Mouse (Mus musculus) CH12.LX (cell line): Measurements from ENCODE around the gene Aff2. TPM values are rescaled to one million over a fixed set of nuclear protein-coding genes. Genes with fewer than 3 reads are reported as not detected.

ENCODE experiments used
- DNase-seq: peaks from one replicate; pipeline ENCODE4 v3.0.0-alpha.2; 2013; ENCODE audit errors: extremely low read depth
- H3K27ac ChIP-seq: 2 replicates; pipeline ENCODE4 v1.5.1; 2012; ENCODE audit warnings: low read depth, mild to moderate bottlenecking, control low read depth, moderate library complexity; ENCODE audit not compliant: insufficient read depth
- H3K27me3 ChIP-seq: replicated peaks from 2 replicates; pipeline ENCODE3; 2012; ENCODE audit warnings: inconsistent platforms
- H3K36me3 ChIP-seq, 2 experiments: replicated peaks in 1 of 2; 2 replicates each; pipeline versions ENCODE3 to v1.6.1; 2012; ENCODE audit warnings: inconsistent platforms in 1 of 2, low read length in 1 of 2, mild to moderate bottlenecking in 1 of 2, mixed read lengths in 1 of 2, moderate library complexity in 1 of 2; ENCODE audit not compliant: control insufficient read depth in 1 of 2, insufficient read depth in 1 of 2
- H3K4me1 ChIP-seq, 2 experiments: 2 replicates each; pipeline ENCODE4 v1.6.1; 2012; ENCODE audit warnings: inconsistent platforms in 1 of 2, moderate library complexity in 1 of 2; ENCODE audit not compliant: insufficient read depth in 2 of 2, control insufficient read depth in 1 of 2
- H3K4me2 ChIP-seq: 2 replicates; pipeline ENCODE4 v1.6.1; 2012; ENCODE audit warnings: low read depth, mild to moderate bottlenecking, control low read depth; ENCODE audit not compliant: poor library complexity, insufficient read depth, severe bottlenecking
- H3K4me3 ChIP-seq, 3 experiments: fragments of 150-350 bp in 1 of 3; sonication (generic) in 1 of 3; replicated peaks in 1 of 3; 2 replicates each; pipeline versions ENCODE3 to v1.5.1; 2011 to 2012; ENCODE audit warnings: low read depth in 2 of 3, low read length in 2 of 3, mild to moderate bottlenecking in 2 of 3, moderate library complexity in 2 of 3, control low read depth in 1 of 3, improper control_type of control experiment in 1 of 3, inconsistent platforms in 1 of 3, mixed read lengths in 1 of 3; ENCODE audit not compliant: poor library complexity in 1 of 3
- H3K79me2 ChIP-seq: replicated peaks from 2 replicates; pipeline ENCODE4 v1.6.1; 2012; ENCODE audit warnings: mild to moderate bottlenecking, moderate library complexity; ENCODE audit not compliant: control insufficient read depth, poor library complexity, insufficient read depth, severe bottlenecking; ENCODE audit errors: extremely low read depth
- H3K9ac ChIP-seq: 2 replicates; pipeline ENCODE4 v1.6.1; 2012; ENCODE audit warnings: low read depth, mild to moderate bottlenecking, control low read depth, moderate library complexity; ENCODE audit not compliant: insufficient read depth
- H3K9me3 ChIP-seq: replicated peaks from 2 replicates; pipeline ENCODE3; 2012; ENCODE audit warnings: low read length, inconsistent platforms, mixed read lengths
- BHLHE40 ChIP-seq: IDR thresholded peaks from 2 replicates; pipeline ENCODE4 v1.6.1; 2011; ENCODE audit warnings: mild to moderate bottlenecking, low read depth, low read length, improper control_type of control experiment
- CHD2 ChIP-seq: IDR thresholded peaks from 2 replicates; pipeline ENCODE4 v1.6.1; 2011; ENCODE audit warnings: low read length, improper control_type of control experiment
- CTCF ChIP-seq, 2 experiments: IDR thresholded peaks in 1 of 2; conservative IDR thresholded peaks in 1 of 2; 2 replicates each; pipeline ENCODE4 v1.5.1; 2011 to 2012; ENCODE audit warnings: low read depth in 2 of 2, low read length in 2 of 2, improper control_type of control experiment in 1 of 2, inconsistent platforms in 1 of 2, mild to moderate bottlenecking in 1 of 2, moderate library complexity in 1 of 2
- E2F4 ChIP-seq: IDR thresholded peaks from 2 replicates; pipeline ENCODE4 v1.6.1; 2011; ENCODE audit warnings: low read depth, low read length, improper control_type of control experiment; ENCODE audit not compliant: insufficient replicate concordance
- ELF1 ChIP-seq: IDR thresholded peaks from 2 replicates; pipeline ENCODE4 v1.6.1; 2014; ENCODE audit warnings: low read depth, mild to moderate bottlenecking, inconsistent platforms, low read length, improper control_type of control experiment
- EP300 ChIP-seq: IDR thresholded peaks from 2 replicates; pipeline ENCODE4 v1.6.1; 2011; ENCODE audit warnings: low read length, improper control_type of control experiment
- ETS1 ChIP-seq: conservative IDR thresholded peaks from 2 replicates; pipeline ENCODE4 v1.6.1; 2012; ENCODE audit warnings: low read depth, mild to moderate bottlenecking, inconsistent platforms, low read length, improper control_type of control experiment, moderate library complexity
- HCFC1 ChIP-seq: IDR thresholded peaks from 2 replicates; pipeline ENCODE4 v1.6.1; 2012; ENCODE audit warnings: low read depth, mild to moderate bottlenecking, inconsistent platforms, low read length, improper control_type of control experiment
- IRF4 ChIP-seq: IDR thresholded peaks from 2 replicates; pipeline ENCODE4 v1.6.1; 2014; ENCODE audit warnings: low read depth, mild to moderate bottlenecking, inconsistent platforms, low read length, improper control_type of control experiment
- JUN ChIP-seq: IDR thresholded peaks from 2 replicates; pipeline ENCODE4 v1.6.1; 2011; ENCODE audit warnings: low read depth, mild to moderate bottlenecking, low read length, improper control_type of control experiment, moderate library complexity; ENCODE audit not compliant: insufficient read depth
- KAT2A ChIP-seq: IDR thresholded peaks from 2 replicates; pipeline ENCODE4 v1.6.1; 2012; ENCODE audit warnings: low read length, improper control_type of control experiment, inconsistent platforms; ENCODE audit not compliant: insufficient replicate concordance
- MAFK ChIP-seq: IDR thresholded peaks from 2 replicates; pipeline ENCODE4 v1.6.1; 2011; ENCODE audit warnings: low read length, improper control_type of control experiment; ENCODE audit not compliant: insufficient replicate concordance
- MAX ChIP-seq: IDR thresholded peaks from 2 replicates; pipeline ENCODE4 v1.6.1; 2011; ENCODE audit warnings: low read length, improper control_type of control experiment
- MAZ ChIP-seq: IDR thresholded peaks from 2 replicates; pipeline ENCODE4 v1.6.1; 2012; ENCODE audit warnings: low read depth, mild to moderate bottlenecking, inconsistent platforms, low read length, improper control_type of control experiment, moderate library complexity
- MEF2A ChIP-seq: IDR thresholded peaks from 2 replicates; pipeline ENCODE4 v1.6.1; 2014; ENCODE audit warnings: low read depth, mild to moderate bottlenecking, inconsistent platforms, low read length, improper control_type of control experiment, borderline replicate concordance
- MXI1 ChIP-seq: IDR thresholded peaks from 2 replicates; pipeline ENCODE4 v1.6.1; 2011; ENCODE audit warnings: mild to moderate bottlenecking, low read depth, low read length, improper control_type of control experiment
- NELFE ChIP-seq: IDR thresholded peaks from 2 replicates; pipeline ENCODE4 v1.6.1; 2011; ENCODE audit warnings: low read depth, low read length, improper control_type of control experiment
- NRF1 ChIP-seq: IDR thresholded peaks from 2 replicates; pipeline ENCODE4 v1.6.1; 2014; ENCODE audit warnings: low read depth, mild to moderate bottlenecking, inconsistent platforms, low read length, improper control_type of control experiment, moderate library complexity
- PAX5 ChIP-seq: IDR thresholded peaks from 2 replicates; pipeline ENCODE4 v1.6.1; 2012; ENCODE audit warnings: low read length, inconsistent platforms, mixed read lengths
- POLR2A ChIP-seq: IDR thresholded peaks from 2 replicates; pipeline ENCODE4 v1.6.1; 2011; ENCODE audit warnings: low read depth, mild to moderate bottlenecking, improper control_type of control experiment, low read length
- POLR2AphosphoS2 ChIP-seq: IDR thresholded peaks from 2 replicates; pipeline ENCODE4 v1.6.1; 2011; ENCODE audit warnings: low read depth, low read length, improper control_type of control experiment
- RAD21 ChIP-seq: IDR thresholded peaks from 2 replicates; pipeline ENCODE4 v1.6.1; 2011; ENCODE audit warnings: low read depth, mild to moderate bottlenecking, low read length, improper control_type of control experiment, moderate library complexity
- RCOR1 ChIP-seq: conservative IDR thresholded peaks from 2 replicates; pipeline ENCODE4 v1.6.1; 2012; ENCODE audit warnings: low read depth, mild to moderate bottlenecking, inconsistent platforms, low read length, improper control_type of control experiment
- SIN3A ChIP-seq: IDR thresholded peaks from 2 replicates; pipeline ENCODE4 v1.6.1; 2012; ENCODE audit warnings: low read length, improper control_type of control experiment, inconsistent platforms
- SMC3 ChIP-seq: IDR thresholded peaks from 2 replicates; pipeline ENCODE4 v1.6.1; 2011; ENCODE audit warnings: low read depth, low read length, improper control_type of control experiment
- TBP ChIP-seq: conservative IDR thresholded peaks from 2 replicates; pipeline ENCODE4 v1.6.1; 2011; ENCODE audit warnings: low read depth, low read length, improper control_type of control experiment
- TCF12 ChIP-seq: IDR thresholded peaks from 2 replicates; pipeline ENCODE4 v1.6.1; 2014; ENCODE audit warnings: low read depth, mild to moderate bottlenecking, inconsistent platforms, low read length, improper control_type of control experiment
- USF1 ChIP-seq: IDR thresholded peaks from 2 replicates; pipeline ENCODE4 v1.6.1; 2014; ENCODE audit warnings: low read depth, mild to moderate bottlenecking, inconsistent platforms, low read length, improper control_type of control experiment
- USF2 ChIP-seq: conservative IDR thresholded peaks from 2 replicates; pipeline ENCODE4 v1.6.1; 2011; ENCODE audit warnings: low read depth, low read length, improper control_type of control experiment
- ZNF384 ChIP-seq: IDR thresholded peaks from 2 replicates; pipeline ENCODE4 v1.6.1; 2012; ENCODE audit warnings: low read depth, low read length, improper control_type of control experiment, inconsistent platforms
- dilution Hi-C: fragments of 300-500 bp; cut with MboI; formaldehyde crosslinking; loops from 2 replicates; pipeline ENCODE4 v1.14.3; 2020; ENCODE audit warnings: low sequenced_read_pairs; ENCODE audit not compliant: extremely low pct_unique_long_range_greater_than_20kb, extremely low pct_ligation_motif_present
- in situ Hi-C: fragments of 300-500 bp; cut with MboI; formaldehyde crosslinking; loops from 3 replicates; pipeline ENCODE4 v1.14.3; 2019; ENCODE audit warnings: low sequenced_read_pairs, low pct_ligation_motif_present, low pct_unique_long_range_greater_than_20kb, mixed read lengths
- polyA plus RNA-seq: library from polyadenylated mRNA; unstranded; fragments of >175 nt; gene quantifications from 2 replicates; pipeline ENCODE4 v1.2.1, GENCODE M21; 2012; ENCODE audit warnings: low read depth; ENCODE audit not compliant: insufficient read length
- total RNA-seq, 2 experiments: library from RNA; depleted of rRNA; stranded (reverse); fragments of 300-350 nt in 1 of 2; fragments of >200 nt in 1 of 2; gene quantifications; 2 replicates each; pipeline ENCODE4 v1.2.3; 2012 to 2014

The Aff2 gene
- total and polyA plus RNA-seq, 3 experiments = not detected

GRCm38 (mm10) chrX:69355621-69356020 lies 4.5 kb upstream of the Aff2 start:
- H3K27ac ChIP-seq = no peak overlapping the region
- no peaks in the 10 kb centered on the region for H3K36me3 ChIP-seq
- peaks cover 14% of the 10 kb centered on the region for H3K9me3 ChIP-seq
- in situ Hi-C loops (no loop called here), dilution Hi-C loops (no loop called here)
- H3K4me3 ChIP-seq = no peak overlapping the region
- DNase-seq = no peak
- no peak overlapping the region for H3K9ac ChIP-seq
- no peaks in the 10 kb centered on the region for H3K4me1 ChIP-seq
- no peaks in the 10 kb centered on the region for H3K79me2 ChIP-seq
- no peak overlapping the region for H3K4me2 ChIP-seq
- TF ChIP-seq MXI1 = no peak
- TF ChIP-seq POLR2A = no peak
- TF ChIP-seq MAX = no peak
- TF ChIP-seq PAX5 = no peak
- TF ChIP-seq USF2 = no peak
- no peak for TF ChIP-seq JUN
- TF ChIP-seq SIN3A = no peak
- TF ChIP-seq TBP = no peak
- no peak for TF ChIP-seq KAT2A
- no peak for TF ChIP-seq USF1
- TF ChIP-seq MAFK = no peak
- no peak for TF ChIP-seq HCFC1
- no peak for TF ChIP-seq IRF4
- TF ChIP-seq CTCF (conservative IDR thresholded peaks at IDR 0.05 in 1 of 2, IDR thresholded peaks at IDR 0.05 in 1 of 2; ENCODE audit: low read depth in 2 of 2, low read length in 2 of 2) = no peak
- no peak for TF ChIP-seq MEF2A
- TF ChIP-seq TCF12 = no peak
- TF ChIP-seq RCOR1 = no peak
- TF ChIP-seq MAZ = no peak
- no peak for TF ChIP-seq ZNF384
- TF ChIP-seq NRF1 = no peak
- TF ChIP-seq, all 38 proteins: peak for 0
- no peaks in the 10 kb centered on the region for H3K27me3 ChIP-seq

GRCm38 (mm10) chrX:69359360-69359759 lies 734 bp upstream of the Aff2 start:
- Histone ChIP-seq H3K27me3 (no peaks in the 10 kb centered on the region), H3K27ac (no peak overlapping the region), H3K9ac (no peak overlapping the region), H3K4me2 (no peak overlapping the region), H3K36me3 (no peaks in the 10 kb centered on the region), H3K79me2 (no peaks in the 10 kb centered on the region), H3K4me3 (no peak overlapping the region)
- dilution Hi-C loops (no loop called here), in situ Hi-C loops (no loop called here)
- TF ChIP-seq RAD21 (no peak), SMC3 (no peak), MXI1 (no peak), POLR2AphosphoS2 (no peak), E2F4 (no peak), NRF1 (no peak), ETS1 (no peak), TBP (no peak), KAT2A (no peak), MAX (no peak), ELF1 (no peak), MEF2A (no peak), EP300 (no peak), CHD2 (no peak), MAZ (no peak), BHLHE40 (no peak), NELFE (no peak)
- TF ChIP-seq, all 38 proteins: peak for 0
- Histone ChIP-seq H3K4me1 (no peaks in the 10 kb centered on the region), H3K9me3 (peaks cover 23% of the 10 kb centered on the region)
- no peak for DNase-seq
